Mouse (Mus musculus) telencephalon, adult 2 months (tissue): ENCODE data around the gene Agap1.
A peak's percentile ranks its signal among the peaks of the same experiment; 100 is the strongest.

Experiments
- DNase-seq: peaks from one replicate; pipeline ENCODE4 v3.0.0-alpha.2; 2011; ENCODE audit warnings: low read depth, low spot score

Gene Agap1

GRCm38 (mm10) chr1:89616556-89616955 is 161.9 kb downstream of the Agap1 start:
- no peak for DNase-seq

GRCm38 (mm10) chr1:89617336-89617735 is 162.7 kb downstream of the Agap1 start:
- DNase-seq: no peak

- DNase-seq: no peak
Observed at GRCm38 (mm10) chr1:89619963-89620362, 165.4 kb downstream of the Agap1 start.

- DNase-seq: no peak
Observed at GRCm38 (mm10) chr1:89621014-89621791, 166.6 kb downstream of the Agap1 start.

- no peak for DNase-seq
Observed at GRCm38 (mm10) chr1:89621952-89622351, 167.3 kb downstream of the Agap1 start.

- DNase-seq: peak; percentile 75
Observed at GRCm38 (mm10) chr1:89622801-89623200, 168.2 kb downstream of the Agap1 start.

- no peak for DNase-seq
Observed at GRCm38 (mm10) chr1:89625312-89625711, 170.7 kb downstream of the Agap1 start.

GRCm38 (mm10) chr1:89625967-89626366 is 171.4 kb downstream of the Agap1 start:
- no peak for DNase-seq

- no peak for DNase-seq
Observed at GRCm38 (mm10) chr1:89626940-89627339, 172.3 kb downstream of the Agap1 start.

GRCm38 (mm10) chr1:89627650-89628049 is 173.0 kb downstream of the Agap1 start:
- no peak for DNase-seq

- no peak for DNase-seq
Observed at GRCm38 (mm10) chr1:89630836-89631235, 176.2 kb downstream of the Agap1 start.

GRCm38 (mm10) chr1:89631747-89632146 is 177.1 kb downstream of the Agap1 start:
- no peak for DNase-seq

GRCm38 (mm10) chr1:89634055-89634454 is 179.4 kb downstream of the Agap1 start:
- no peak for DNase-seq

GRCm38 (mm10) chr1:89635131-89635530 is 180.5 kb downstream of the Agap1 start:
- no peak for DNase-seq

- no peak for DNase-seq
Observed at GRCm38 (mm10) chr1:89637670-89638069, 183.1 kb downstream of the Agap1 start.

GRCm38 (mm10) chr1:89643445-89644100 is 189.0 kb downstream of the Agap1 start:
- no peak for DNase-seq

- no peak for DNase-seq
Observed at GRCm38 (mm10) chr1:89644120-89644519, 189.5 kb downstream of the Agap1 start.

- DNase-seq: no peak
Observed at GRCm38 (mm10) chr1:89646326-89647018, 191.9 kb downstream of the Agap1 start.

GRCm38 (mm10) chr1:89647505-89647904 is 192.9 kb downstream of the Agap1 start:
- no peak for DNase-seq

GRCm38 (mm10) chr1:89650557-89650956 is 196.0 kb downstream of the Agap1 start:
- DNase-seq: no peak

- no peak for DNase-seq
Observed at GRCm38 (mm10) chr1:89656167-89656566, 201.6 kb downstream of the Agap1 start.

GRCm38 (mm10) chr1:89656643-89657321 is 202.2 kb downstream of the Agap1 start:
- peak; percentile 47 for DNase-seq
